Mouse (Mus musculus): Measurements from ENCODE around the gene Cxcr2. TPM values are rescaled to one million over a fixed set of nuclear protein-coding genes. Genes with fewer than 3 reads are reported as not detected.
A peak's percentile ranks its signal among the peaks of the same experiment; 100 is the strongest.

Gene Cxcr2
- polyA plus RNA-seq, 2 experiments: 0.51 to 0.59 TPM

DNA sequence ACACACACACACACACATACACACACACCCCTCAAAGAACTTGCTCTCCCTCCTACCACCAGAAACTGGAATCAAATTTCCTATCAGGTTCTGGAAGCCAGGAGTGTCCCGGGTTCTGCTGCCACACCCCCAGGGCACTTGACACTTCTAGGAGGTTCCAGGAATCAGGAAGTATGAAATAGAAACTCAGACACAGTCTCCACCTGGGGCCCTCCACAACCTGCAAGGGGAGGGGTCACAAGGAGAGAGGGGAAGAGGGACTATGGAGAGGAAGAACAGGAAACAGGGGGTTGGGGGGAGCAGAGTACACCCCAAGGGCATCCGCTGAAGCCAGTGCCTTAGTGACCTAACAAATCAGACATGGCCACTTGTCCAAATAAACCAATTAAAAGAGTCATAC, 27.7 kb downstream of the Cxcr2 start:
- H3K27ac ChIP-seq: no peak overlapping the region
- no peak overlapping the region for H3K4me2 ChIP-seq (ENCODE audit: low read depth)
- no peaks in the 10 kb centered on the region; a peak in 1 of 4 replicates for H3K4me1 ChIP-seq (replicated peaks; ENCODE audit: control insufficient read depth in 2 of 2, insufficient read depth in 2 of 2, low read length in 1 of 2)
- WGBS (ENCODE audit: insufficient replicate concordance): 53% methylated on average over 2 of the region's 2 CpGs
- DNase-seq (ENCODE audit: low read depth in 3 of 3, low spot score in 3 of 3) (no peak), ATAC-seq (ENCODE audit: insufficient read depth) (no peak)
- no peak overlapping the region for H3K9ac ChIP-seq (replicated peaks)
- H3K9me3 ChIP-seq (ENCODE audit: control insufficient read depth, low read length): no peaks in the 10 kb centered on the region
- H3K4me3 ChIP-seq (ENCODE audit: insufficient read depth in 1 of 2, low read depth in 2 of 2, low read length in 2 of 2): no peak overlapping the region
- TF ChIP-seq CTCF (IDR thresholded peaks at IDR 0.05; ENCODE audit: low read depth) (no peak), EP300 (IDR thresholded peaks at IDR 0.05; ENCODE audit: low read depth) (no peak)
- H3K36me3 ChIP-seq (replicated peaks; ENCODE audit: control insufficient read depth, insufficient read depth, low read depth): no peaks in the 10 kb centered on the region
- no peaks in the 10 kb centered on the region for H3K27me3 ChIP-seq (ENCODE audit: control insufficient read depth, insufficient read depth, low read length)

DNA sequence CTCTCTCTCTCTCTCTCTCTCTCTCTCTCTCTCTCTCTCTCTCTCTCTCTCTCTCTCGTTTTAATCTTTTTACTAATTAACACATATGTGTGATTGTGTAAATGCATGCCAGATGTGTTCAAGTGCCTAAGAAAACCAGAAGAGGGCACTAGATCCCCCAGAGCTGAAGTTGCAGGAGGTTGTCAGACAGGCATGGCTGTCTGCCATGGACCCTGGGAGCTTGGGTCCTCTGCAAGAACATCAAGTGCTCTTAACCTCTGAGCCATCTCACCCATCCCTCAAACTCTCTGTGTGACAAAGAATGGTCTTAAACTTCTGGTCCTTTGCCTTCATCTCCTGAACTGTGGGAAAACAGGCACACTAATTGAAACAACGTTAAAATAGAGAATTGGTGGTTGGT, 29.2 kb downstream of the Cxcr2 start:
- H3K27ac ChIP-seq: no peak overlapping the region
- no peaks in the 10 kb centered on the region; a peak in 1 of 4 replicates for H3K4me1 ChIP-seq (replicated peaks; ENCODE audit: control insufficient read depth in 2 of 2, insufficient read depth in 2 of 2, low read length in 1 of 2)
- ATAC-seq (ENCODE audit: insufficient read depth) (no peak), DNase-seq (ENCODE audit: low read depth in 3 of 3, low spot score in 3 of 3) (no peak)
- TF ChIP-seq CTCF (IDR thresholded peaks at IDR 0.05; ENCODE audit: low read depth) (peak; percentile 37), EP300 (IDR thresholded peaks at IDR 0.05; ENCODE audit: low read depth) (no peak)
- no peak overlapping the region for H3K4me3 ChIP-seq (ENCODE audit: insufficient read depth in 1 of 2, low read depth in 2 of 2, low read length in 2 of 2)
- no peak overlapping the region for H3K9ac ChIP-seq (replicated peaks)
- 37% methylated on average over 2 of the region's 2 CpGs for WGBS (ENCODE audit: insufficient replicate concordance)
- H3K4me2 ChIP-seq (ENCODE audit: low read depth): no peak overlapping the region
- H3K36me3 ChIP-seq (replicated peaks; ENCODE audit: control insufficient read depth, insufficient read depth, low read depth): no peaks in the 10 kb centered on the region
- no peaks in the 10 kb centered on the region for H3K27me3 ChIP-seq (ENCODE audit: control insufficient read depth, insufficient read depth, low read length)
- no peaks in the 10 kb centered on the region for H3K9me3 ChIP-seq (ENCODE audit: control insufficient read depth, low read length)

DNA sequence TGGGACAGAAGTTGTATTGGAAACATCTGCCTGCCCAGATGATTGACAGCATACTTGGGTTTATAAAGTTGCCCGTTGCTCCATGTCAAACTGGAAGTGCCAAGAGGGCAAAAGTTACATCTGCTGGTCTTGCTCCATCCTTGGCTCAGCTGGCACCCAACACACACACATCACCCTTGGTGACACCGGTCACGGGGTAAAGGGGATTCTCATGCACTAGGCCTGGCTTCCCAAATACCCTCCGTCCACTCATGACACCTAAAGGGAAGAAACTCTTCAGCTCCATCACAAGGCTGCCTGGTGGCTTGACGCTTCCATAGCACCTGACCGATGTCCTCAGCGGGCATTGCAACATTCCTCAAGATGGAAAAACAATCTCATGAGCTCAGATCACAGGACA, 36.7 kb downstream of the Cxcr2 start:
- Histone ChIP-seq H3K4me2 (ENCODE audit: low read depth) (no peak overlapping the region), H3K4me3 (ENCODE audit: insufficient read depth in 1 of 2, low read depth in 2 of 2, low read length in 2 of 2) (no peak overlapping the region), H3K9ac (replicated peaks) (no peak overlapping the region), H3K27me3 (ENCODE audit: control insufficient read depth, insufficient read depth, low read length) (no peaks in the 10 kb centered on the region), H3K4me1 (replicated peaks; ENCODE audit: control insufficient read depth in 2 of 2, insufficient read depth in 2 of 2, low read length in 1 of 2) (no peaks in the 10 kb centered on the region), H3K27ac (no peak overlapping the region), H3K36me3 (replicated peaks; ENCODE audit: control insufficient read depth, insufficient read depth, low read depth) (no peaks in the 10 kb centered on the region), H3K9me3 (ENCODE audit: control insufficient read depth, low read length) (no peaks in the 10 kb centered on the region)
- ATAC-seq (ENCODE audit: insufficient read depth) (no peak), DNase-seq (ENCODE audit: low read depth in 3 of 3, low spot score in 3 of 3) (no peak)
- WGBS (ENCODE audit: insufficient replicate concordance): 75% methylated on average over 7 of the region's 7 CpGs
- TF ChIP-seq CTCF (IDR thresholded peaks at IDR 0.05; ENCODE audit: low read depth): no peak
- no peak for TF ChIP-seq EP300 (IDR thresholded peaks at IDR 0.05; ENCODE audit: low read depth)

DNA sequence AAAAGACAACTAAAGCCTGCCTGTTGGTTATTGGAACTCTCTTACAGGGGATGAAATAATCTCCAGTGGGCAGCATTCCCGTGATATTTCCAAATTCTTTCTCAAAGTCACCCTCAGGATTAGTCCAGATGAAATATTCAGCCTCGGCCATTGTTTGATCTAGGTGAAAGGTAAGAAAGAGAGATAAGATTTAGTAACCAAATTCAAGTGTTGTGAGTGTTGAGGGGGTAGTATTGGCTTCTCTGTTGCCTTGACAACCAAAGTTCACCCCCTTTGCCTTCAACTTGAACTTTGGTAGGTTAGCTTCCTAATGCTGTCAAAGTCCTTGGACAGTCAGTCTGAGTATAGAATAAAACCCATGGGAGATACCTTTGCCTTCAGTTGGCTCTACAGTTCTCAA, 38.9 kb downstream of the Cxcr2 start:
- no peak for TF ChIP-seq EP300 (IDR thresholded peaks at IDR 0.05; ENCODE audit: low read depth)
- TF ChIP-seq CTCF (IDR thresholded peaks at IDR 0.05; ENCODE audit: low read depth): no peak
- Histone ChIP-seq H3K4me1 (replicated peaks; ENCODE audit: control insufficient read depth in 2 of 2, insufficient read depth in 2 of 2, low read length in 1 of 2) (peaks cover 0 to under 1% of the 10 kb centered on the region in 2 experiments; a peak in 1 of 4 replicates), H3K27ac (no peak overlapping the region), H3K9me3 (ENCODE audit: control insufficient read depth, low read length) (no peaks in the 10 kb centered on the region), H3K9ac (replicated peaks) (no peak overlapping the region), H3K4me2 (ENCODE audit: low read depth) (no peak overlapping the region), H3K27me3 (ENCODE audit: control insufficient read depth, insufficient read depth, low read length) (no peaks in the 10 kb centered on the region), H3K4me3 (ENCODE audit: insufficient read depth in 1 of 2, low read depth in 2 of 2, low read length in 2 of 2) (no peak overlapping the region), H3K36me3 (replicated peaks; ENCODE audit: control insufficient read depth, insufficient read depth, low read depth) (no peaks in the 10 kb centered on the region)
- DNase-seq (ENCODE audit: low read depth in 3 of 3, low spot score in 3 of 3) (no peak), ATAC-seq (ENCODE audit: insufficient read depth) (no peak)
- 56% methylated on average over 2 of the region's 2 CpGs for WGBS (ENCODE audit: insufficient replicate concordance)

DNA sequence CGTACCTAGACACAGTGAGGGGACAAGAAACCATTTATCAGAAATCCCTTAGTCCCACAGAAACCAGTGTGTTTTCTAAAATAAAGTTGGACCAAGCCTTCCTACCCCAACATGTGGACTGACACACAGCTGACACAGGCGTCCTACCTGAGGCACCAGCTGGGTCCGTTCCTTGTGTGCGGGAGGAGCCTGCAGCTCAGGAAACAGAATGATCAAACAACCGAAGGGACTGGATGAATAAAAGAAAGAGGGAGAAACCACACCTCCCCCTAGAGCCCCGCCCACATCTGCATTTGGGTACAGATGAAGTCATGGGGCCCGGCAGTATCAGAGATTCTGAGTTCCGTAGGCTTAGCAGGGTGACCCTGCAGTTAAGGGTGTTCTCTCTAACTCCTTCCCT, 40.7 kb downstream of the Cxcr2 start, which contains the start of gene Cxcr1:
TSS of gene Cxcr1 (minus strand) at position 187 of the 400 bp plus-strand sequence.
- no peak within 1 kb of the TSS for H3K27ac ChIP-seq
- no peaks in the 10 kb centered on the region for H3K36me3 ChIP-seq (replicated peaks; ENCODE audit: control insufficient read depth, insufficient read depth, low read depth)
- H3K9ac ChIP-seq (replicated peaks): no peak within 1 kb of the TSS
- WGBS (ENCODE audit: insufficient replicate concordance): 46% methylated on average over 8 of the region's 8 CpGs
- no peaks in the 10 kb centered on the region for H3K9me3 ChIP-seq (ENCODE audit: control insufficient read depth, low read length)
- TF ChIP-seq CTCF (IDR thresholded peaks at IDR 0.05; ENCODE audit: low read depth): no peak
- TF ChIP-seq EP300 (IDR thresholded peaks at IDR 0.05; ENCODE audit: low read depth): no peak
- peaks cover 0 to 9% of the 10 kb centered on the region in 2 experiments; a peak in 2 of 4 replicates for H3K4me1 ChIP-seq (replicated peaks; ENCODE audit: control insufficient read depth in 2 of 2, insufficient read depth in 2 of 2, low read length in 1 of 2)
- no peak for ATAC-seq (ENCODE audit: insufficient read depth)
- H3K4me3 ChIP-seq (ENCODE audit: insufficient read depth in 1 of 2, low read depth in 2 of 2, low read length in 2 of 2): no peak within 1 kb of the TSS
- no peak within 1 kb of the TSS for H3K4me2 ChIP-seq (ENCODE audit: low read depth)
- DNase-seq (ENCODE audit: low read depth in 3 of 3, low spot score in 3 of 3): no peak
- H3K27me3 ChIP-seq (ENCODE audit: control insufficient read depth, insufficient read depth, low read length): no peaks in the 10 kb centered on the region
